Mouse (Mus musculus): ENCODE measurements at regions not wholly inside any gene's neighbourhood (a gene's known extent, or its start where the extent isn't known, plus 50 kb on each side); places are given as distances from the start of the nearest gene placed in this dataset.
A peak's percentile ranks its signal among the peaks of the same experiment; 100 is the strongest.

GRCm38 (mm10) chr2:117623955-117624354 is 281.2 kb upstream of the Rasgrp1 start:
- Histone ChIP-seq H3K27ac (no peak overlapping the region), H3K4me3 (no peak overlapping the region)
- intact Hi-C loops (cut with DNase I): no loop called here
- TF ChIP-seq CTCF (IDR thresholded peaks at IDR 0.05): peak; percentile 70
- no peak for DNase-seq

- intact Hi-C loops (cut with DNase I): no loop called here
- TF ChIP-seq CTCF (IDR thresholded peaks at IDR 0.05): no peak
- no peak for DNase-seq
- H3K4me3 ChIP-seq: no peak overlapping the region
- no peak overlapping the region for H3K27ac ChIP-seq
These were observed 292.1 kb upstream of the Rasgrp1 start for GRCm38 (mm10) chr2:117634906-117635305.

GRCm38 (mm10) chr2:117637397-117637796 is 294.6 kb upstream of the Rasgrp1 start:
- intact Hi-C loops (cut with DNase I): no loop called here
- no peak for TF ChIP-seq CTCF (IDR thresholded peaks at IDR 0.05)
- H3K4me3 ChIP-seq: no peak overlapping the region
- no peak for DNase-seq
- H3K27ac ChIP-seq: no peak overlapping the region

- TF ChIP-seq CTCF (IDR thresholded peaks at IDR 0.05): no peak
- H3K27ac ChIP-seq: no peak overlapping the region
- H3K4me3 ChIP-seq: no peak overlapping the region
- DNase-seq: no peak
- intact Hi-C loops (cut with DNase I): no loop called here
These were observed 309.3 kb upstream of the Rasgrp1 start for GRCm38 (mm10) chr2:117652101-117652500.

- no peak for DNase-seq
- intact Hi-C loops (cut with DNase I): no loop called here
- TF ChIP-seq CTCF (IDR thresholded peaks at IDR 0.05): no peak
- Histone ChIP-seq H3K27ac (no peak overlapping the region), H3K4me3 (no peak overlapping the region)
These were observed 309.8 kb upstream of the Rasgrp1 start for GRCm38 (mm10) chr2:117652647-117653046.

- DNase-seq: no peak
- H3K27ac ChIP-seq: no peak overlapping the region
- TF ChIP-seq CTCF (IDR thresholded peaks at IDR 0.05): no peak
- intact Hi-C loops (cut with DNase I): no loop called here
- H3K4me3 ChIP-seq: no peak overlapping the region
These were observed 313.9 kb upstream of the Rasgrp1 start for GRCm38 (mm10) chr2:117656546-117657175.

- DNase-seq: no peak
- H3K4me3 ChIP-seq: no peak overlapping the region
- no peak for TF ChIP-seq CTCF (IDR thresholded peaks at IDR 0.05)
- intact Hi-C loops (cut with DNase I): no loop called here
- H3K27ac ChIP-seq: no peak overlapping the region
These were observed 317.6 kb upstream of the Rasgrp1 start for GRCm38 (mm10) chr2:117660217-117660924.

GRCm38 (mm10) chr2:117662653-117663052 is 319.9 kb upstream of the Rasgrp1 start:
- H3K4me3 ChIP-seq: no peak overlapping the region
- no peak for DNase-seq
- H3K27ac ChIP-seq: no peak overlapping the region
- no peak for TF ChIP-seq CTCF (IDR thresholded peaks at IDR 0.05)
- intact Hi-C loops (cut with DNase I): no loop called here

GRCm38 (mm10) chr2:117666528-117666927 is 323.7 kb upstream of the Rasgrp1 start:
- H3K4me3 ChIP-seq: no peak overlapping the region
- intact Hi-C loops (cut with DNase I): no loop called here
- DNase-seq: peak; percentile 40
- no peak for TF ChIP-seq CTCF (IDR thresholded peaks at IDR 0.05)
- H3K27ac ChIP-seq: peak overlapping the region; percentile 62

- intact Hi-C loops (cut with DNase I): no loop called here
- TF ChIP-seq CTCF (IDR thresholded peaks at IDR 0.05): no peak
- DNase-seq: peak; percentile 69
These were observed 325.3 kb upstream of the Rasgrp1 start for GRCm38 (mm10) chr2:117668137-117668536.

GRCm38 (mm10) chr2:117674877-117675276 is 332.1 kb upstream of the Rasgrp1 start:
- Histone ChIP-seq H3K27ac (no peak overlapping the region), H3K4me3 (no peak overlapping the region)
- TF ChIP-seq CTCF (IDR thresholded peaks at IDR 0.05): no peak
- no peak for DNase-seq
- intact Hi-C loops (cut with DNase I): no loop called here

More at GRCm38 (mm10) chr2:117668137-117668536, 325.3 kb upstream of the Rasgrp1 start:
- H3K4me3 ChIP-seq: no peak overlapping the region
- peak overlapping the region; percentile 62 for H3K27ac ChIP-seq

- Histone ChIP-seq H3K27ac (no peak overlapping the region), H3K4me3 (no peak overlapping the region)
- intact Hi-C loops (cut with DNase I): no loop called here
- no peak for DNase-seq
- no peak for TF ChIP-seq CTCF (IDR thresholded peaks at IDR 0.05)
These were observed 335.8 kb upstream of the Rasgrp1 start for GRCm38 (mm10) chr2:117678650-117679049.

GRCm38 (mm10) chr2:117685836-117686453 is 343.1 kb upstream of the Rasgrp1 start:
- TF ChIP-seq CTCF (IDR thresholded peaks at IDR 0.05): no peak
- intact Hi-C loops (cut with DNase I): no loop called here
- Histone ChIP-seq H3K4me3 (no peak overlapping the region), H3K27ac (no peak overlapping the region)
- no peak for DNase-seq

All from gastrocnemius, adult 2 months (tissue).